Mouse (Mus musculus): ENCODE data around the gene Il2. TPM values are rescaled to one million over a fixed set of nuclear protein-coding genes. Genes with fewer than 3 reads are reported as not detected.

The Il2 gene
- total RNA-seq (2021): not detected in 2 replicates
- long read RNA-seq: 0 reads

DNA sequence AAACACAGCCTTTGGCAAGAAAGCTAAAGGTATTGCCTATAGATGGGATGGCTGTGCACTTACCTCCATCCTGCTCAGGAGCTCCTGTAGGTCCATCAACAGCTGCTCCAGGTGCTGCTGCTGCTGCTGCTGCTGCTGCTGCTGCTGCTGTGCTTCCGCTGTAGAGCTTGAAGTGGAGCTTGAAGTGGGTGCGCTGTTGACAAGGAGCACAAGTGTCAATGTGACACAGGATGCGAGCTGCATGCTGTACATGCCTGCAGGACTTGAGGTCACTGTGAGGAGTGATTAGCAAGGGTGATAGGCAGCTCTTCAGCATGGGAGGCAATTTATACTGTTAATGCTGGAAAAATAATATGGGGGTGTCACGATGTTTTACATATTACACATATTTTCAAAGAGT lies at the start of gene Il2:
Gene Il2, minus strand, starts transcription at position 305 of the 400 bp plus-strand sequence.
- no peak for DNase-seq

GRCm38 (mm10) chr3:37174711-37175572 lies 49.2 kb upstream of the Il2 start:
- no peak for DNase-seq

DNA sequence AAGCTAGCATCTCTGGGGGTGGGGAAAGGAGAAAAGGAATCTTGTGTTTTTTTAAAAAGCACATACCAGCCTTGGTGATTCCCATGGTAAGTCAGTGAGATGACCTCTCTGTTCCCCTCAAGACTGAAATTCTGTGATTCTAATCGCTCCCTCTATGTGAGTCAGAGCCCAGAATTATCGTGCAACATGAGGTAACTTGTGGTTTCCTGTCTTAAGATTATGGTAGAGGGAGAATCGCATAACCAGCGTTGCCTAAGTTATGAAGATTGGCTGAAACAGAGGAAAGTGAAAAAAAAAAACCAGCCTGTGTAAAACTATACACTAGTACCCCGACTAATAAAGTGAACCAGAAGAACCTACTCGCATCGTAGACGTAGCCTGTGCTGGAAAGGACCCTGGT lies 47.5 kb upstream of the Il2 start:
- DNase-seq: no peak

- DNase-seq: no peak
Measured at GRCm38 (mm10) chr3:37169283-37169682, 43.5 kb upstream of the Il2 start.

- DNase-seq: no peak
Measured at GRCm38 (mm10) chr3:37161096-37161495, 35.3 kb upstream of the Il2 start.

- no peak for DNase-seq
Measured at GRCm38 (mm10) chr3:37158246-37158645, 32.5 kb upstream of the Il2 start.

DNA sequence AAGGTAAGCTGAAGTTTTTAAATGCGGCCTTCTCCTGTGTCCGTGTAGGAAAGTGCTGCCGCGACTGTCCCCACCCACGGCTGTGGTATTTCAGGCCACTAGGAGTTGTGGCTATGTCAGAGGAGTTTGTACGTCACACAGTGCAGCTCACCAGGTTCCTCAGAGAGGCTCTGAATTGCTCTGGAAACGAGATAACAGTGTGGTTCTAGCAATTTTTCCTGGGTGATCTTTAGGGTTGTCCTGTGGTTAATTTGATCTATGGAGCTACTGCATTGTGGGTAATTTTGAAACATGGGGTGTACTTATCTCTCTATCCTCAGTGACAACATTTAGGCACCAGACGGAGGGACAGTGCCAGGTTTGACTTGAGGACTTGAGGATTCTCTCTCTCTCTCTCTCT lies 31.3 kb upstream of the Il2 start:
- DNase-seq: no peak

GRCm38 (mm10) chr3:37154396-37154795 lies 28.6 kb upstream of the Il2 start:
- no peak for DNase-seq

- no peak for DNase-seq
Measured at GRCm38 (mm10) chr3:37153004-37153403, 27.2 kb upstream of the Il2 start.

DNA sequence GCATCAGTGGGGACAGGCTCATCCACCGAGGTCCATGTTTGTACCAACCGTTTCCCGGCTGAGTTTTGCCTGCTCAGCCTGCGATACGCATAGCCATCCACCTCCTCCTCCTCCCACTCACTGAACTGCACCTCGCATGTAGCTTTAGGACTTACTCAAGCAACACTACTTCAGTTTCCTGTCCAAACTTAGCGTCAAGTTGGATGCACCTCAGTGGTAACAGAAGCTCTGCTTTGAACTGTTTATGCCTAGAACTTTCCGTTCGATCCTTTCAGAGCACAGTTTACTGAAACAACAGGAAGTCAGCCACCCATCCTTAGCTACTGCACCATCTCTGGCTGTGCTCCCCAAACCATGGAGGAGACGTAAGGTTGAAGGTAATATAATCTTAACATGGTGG lies 26.5 kb upstream of the Il2 start:
- no peak for DNase-seq

GRCm38 (mm10) chr3:37146810-37147209 lies 21.1 kb upstream of the Il2 start:
- no peak for DNase-seq

DNA sequence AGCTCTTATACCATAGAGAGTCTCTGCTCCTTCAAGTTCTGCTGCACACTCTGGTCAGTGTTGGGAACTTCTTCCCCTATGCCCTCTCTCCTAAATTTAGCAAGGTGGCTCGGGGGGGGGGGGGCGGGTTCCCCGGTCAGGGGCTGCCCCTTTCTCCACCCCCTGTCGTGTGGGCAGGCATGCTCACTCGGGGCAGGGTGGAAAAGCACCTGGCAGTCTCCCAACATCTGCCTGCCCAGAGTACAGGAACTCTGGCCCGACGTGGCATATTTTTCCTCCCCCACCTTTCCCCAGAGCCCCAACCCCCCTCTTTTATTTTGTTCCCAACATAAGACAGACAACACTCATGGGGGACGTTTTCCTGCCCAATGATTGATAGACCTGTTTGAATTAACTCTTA lies 20.6 kb upstream of the Il2 start:
- peak; percentile 7 for DNase-seq

- no peak for DNase-seq
Measured at GRCm38 (mm10) chr3:37144979-37145378, 19.2 kb upstream of the Il2 start.

DNA sequence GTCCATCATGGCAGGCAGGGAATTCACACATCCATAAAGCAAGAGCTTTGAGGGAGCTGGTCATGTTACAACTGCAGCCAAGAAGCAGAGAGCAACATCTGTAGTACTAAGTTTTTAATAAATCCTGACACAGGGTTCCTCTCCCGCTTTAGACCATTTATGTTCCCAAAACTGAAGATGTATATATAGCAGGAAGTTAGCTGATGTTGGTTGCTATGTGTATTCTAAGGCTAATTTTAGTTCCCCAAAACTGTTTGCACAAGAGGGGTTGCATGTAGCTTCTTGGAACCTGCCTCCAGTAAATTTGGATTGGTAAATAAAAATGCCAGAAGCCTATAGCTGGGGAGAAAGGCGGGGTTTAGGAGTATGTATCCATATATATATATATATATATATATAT lies 16.1 kb upstream of the Il2 start:
- DNase-seq: no peak

DNA sequence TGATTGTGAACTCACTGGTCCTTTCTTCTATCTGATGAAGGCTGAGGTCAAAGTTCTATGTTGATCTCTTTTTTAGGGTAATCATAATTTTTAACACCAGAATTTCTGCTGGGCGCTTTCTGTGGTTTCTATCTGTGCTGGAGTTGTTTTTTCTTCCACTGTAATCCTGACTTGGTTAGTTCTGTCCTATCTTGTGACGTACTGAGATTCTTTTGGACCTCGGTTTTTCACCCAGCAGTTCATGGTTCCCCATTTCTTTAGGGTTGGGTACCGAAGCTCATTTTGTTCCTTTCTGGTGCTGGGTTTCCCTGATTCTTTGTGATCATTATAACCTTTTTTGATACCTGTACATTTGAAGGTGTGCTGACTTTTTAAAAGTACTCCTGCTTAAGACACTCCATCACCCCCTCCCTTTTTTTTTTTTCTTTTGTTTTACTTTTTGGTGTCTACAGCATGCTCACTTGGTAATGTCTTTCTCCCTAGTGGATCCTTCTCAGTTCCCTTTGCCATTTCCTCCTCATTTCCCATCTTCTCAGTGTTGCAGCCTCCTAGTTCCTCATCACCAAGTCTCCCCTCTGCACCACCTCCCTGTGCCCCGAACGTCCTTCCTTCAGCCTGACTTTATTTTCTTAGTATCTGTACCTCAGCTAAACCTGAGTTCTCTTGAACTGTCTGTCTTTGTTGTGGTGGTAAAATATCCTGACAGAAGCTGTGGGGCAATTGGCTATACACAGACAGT lies 14.6 kb upstream of the Il2 start:
- DNase-seq: no peak

DNA sequence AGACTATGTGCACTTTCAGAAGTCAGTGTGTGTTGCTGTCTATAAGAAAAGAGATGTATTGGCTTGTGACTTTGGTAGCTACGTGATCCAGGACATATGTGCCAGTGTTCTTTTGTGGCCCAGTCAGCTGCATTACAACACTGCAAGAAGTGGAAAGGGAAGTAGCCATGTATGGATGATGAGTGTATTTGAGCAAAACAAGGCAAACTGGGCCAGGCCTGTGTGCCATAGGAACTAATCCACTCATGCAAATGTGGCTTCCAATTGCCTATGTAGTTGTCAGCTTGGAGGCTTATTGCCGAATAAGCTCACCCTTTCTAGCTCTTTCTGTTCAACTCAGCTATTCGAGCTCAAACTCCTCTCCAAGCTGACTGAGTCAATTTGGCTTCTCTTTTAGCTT lies 13.4 kb upstream of the Il2 start:
- DNase-seq: no peak

- no peak for DNase-seq
Measured at GRCm38 (mm10) chr3:37137231-37137630, 11.5 kb upstream of the Il2 start.

DNA sequence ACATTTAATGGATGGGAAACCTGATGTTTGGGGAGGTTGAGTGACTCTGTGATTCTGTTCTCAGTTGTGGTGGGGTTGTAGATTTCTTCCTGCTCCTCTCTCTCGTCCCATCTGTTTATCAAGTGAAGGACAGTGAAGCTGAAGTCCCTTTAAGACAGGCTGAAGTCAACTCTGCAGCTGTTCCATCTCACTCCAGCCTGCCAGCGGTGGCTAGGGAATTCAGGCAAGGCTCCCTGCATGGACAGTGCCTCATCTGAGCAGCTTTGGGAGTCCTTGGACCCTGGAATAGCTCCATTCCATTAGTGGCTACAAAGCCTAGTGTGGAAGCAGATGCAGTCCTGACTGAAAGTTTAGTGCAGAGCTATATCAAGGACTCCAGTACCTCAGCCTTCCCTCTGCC lies 3.3 kb upstream of the Il2 start:
- no peak for DNase-seq

DNA sequence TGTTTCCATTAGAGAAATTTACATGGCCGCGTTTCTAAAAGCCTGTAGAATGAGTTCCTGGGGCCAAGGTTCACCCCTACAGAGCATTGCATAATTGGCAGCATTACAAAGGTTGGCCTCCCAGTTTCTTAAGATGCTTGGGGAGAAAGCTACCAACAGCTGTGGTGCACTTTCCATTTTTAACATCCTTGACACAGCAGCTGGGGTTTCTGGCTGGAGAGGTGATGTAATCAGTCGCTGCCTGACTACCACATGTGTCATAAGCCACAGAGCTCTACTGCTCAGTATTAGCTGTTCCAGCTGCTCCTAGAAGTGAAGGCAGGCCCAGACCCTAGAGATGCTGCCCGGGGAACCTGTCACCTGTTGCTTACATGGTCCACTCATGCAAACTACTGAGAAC lies 2.5 kb upstream of the Il2 start:
- no peak for DNase-seq

GRCm38 (mm10) chr3:37126162-37126561 lies 403 bp upstream of the Il2 start:
- DNase-seq: no peak

DNA sequence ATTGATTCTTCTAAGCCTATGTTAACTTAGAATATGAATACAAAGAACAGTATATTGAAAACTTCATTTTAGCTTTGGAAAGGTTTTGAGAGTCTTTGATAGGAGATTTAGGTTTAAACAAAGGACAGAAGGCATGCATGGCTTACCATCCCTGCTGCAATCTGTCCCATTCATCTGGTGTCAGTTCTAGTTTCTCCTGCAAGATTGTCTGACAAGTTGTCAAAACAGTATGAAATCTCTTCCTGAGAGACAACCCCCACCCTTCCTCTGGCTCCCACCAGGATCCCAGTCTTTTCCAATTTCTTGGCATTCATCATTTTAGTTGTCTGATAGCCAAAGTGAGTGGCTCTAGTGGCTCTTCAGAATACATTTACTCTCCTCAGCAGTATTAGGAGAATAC lies 35.0 kb downstream of the Il2 start:
- no peak for DNase-seq

DNA sequence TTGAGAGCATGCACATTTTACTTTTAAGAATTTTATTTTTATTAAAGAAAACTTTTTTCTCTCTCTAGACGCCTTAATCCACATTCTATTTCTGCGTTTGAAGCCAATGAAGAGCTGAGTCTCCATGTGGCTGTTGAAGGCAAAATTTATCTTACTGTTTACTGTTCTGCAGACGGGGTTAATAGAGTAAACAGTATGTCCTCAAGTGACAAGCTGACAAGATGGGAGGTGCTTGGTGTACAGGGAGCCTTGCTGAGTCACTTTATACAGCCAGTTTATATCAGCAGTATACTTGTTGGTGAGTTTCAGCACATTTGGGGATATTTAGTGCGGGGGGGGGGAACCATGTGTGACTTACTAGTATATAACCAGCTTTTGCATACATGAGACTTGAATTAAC lies 40.9 kb downstream of the Il2 start:
- no peak for DNase-seq

- DNase-seq: peak; percentile 4
Measured at GRCm38 (mm10) chr3:37073211-37073610, 52.5 kb downstream of the Il2 start.
